Mouse (Mus musculus) neutrophil, adult 5-6 weeks (primary cell): ENCODE data around the gene Fuom. TPM values are rescaled to one million over a fixed set of nuclear protein-coding genes. Genes with fewer than 3 reads are reported as not detected.

Experiments used
- ATAC-seq: fragments of 151-379, 151-347 bp; 2 replicates; pipeline ENCODE4 v1.8.0; 2017; ENCODE audit warnings: mild to moderate bottlenecking, moderate TSS enrichment; ENCODE audit not compliant: insufficient number of reproducible peaks, poor library complexity, low FRiP score, severe bottlenecking; ENCODE audit errors: extremely low read depth
- total RNA-seq: library from RNA; stranded (forward); fragments of 200-1000 nt; gene quantifications from 2 replicates; pipeline ENCODE4 v1.2.3, GENCODE M21; 2017

The Fuom gene
- total RNA-seq, 1 experiment from 2014 or later, result 1.9 TPM

- no peak for ATAC-seq
These were observed 40.5 kb downstream of the Fuom start for GRCm38 (mm10) chr7:140061832-140062130.

DNA sequence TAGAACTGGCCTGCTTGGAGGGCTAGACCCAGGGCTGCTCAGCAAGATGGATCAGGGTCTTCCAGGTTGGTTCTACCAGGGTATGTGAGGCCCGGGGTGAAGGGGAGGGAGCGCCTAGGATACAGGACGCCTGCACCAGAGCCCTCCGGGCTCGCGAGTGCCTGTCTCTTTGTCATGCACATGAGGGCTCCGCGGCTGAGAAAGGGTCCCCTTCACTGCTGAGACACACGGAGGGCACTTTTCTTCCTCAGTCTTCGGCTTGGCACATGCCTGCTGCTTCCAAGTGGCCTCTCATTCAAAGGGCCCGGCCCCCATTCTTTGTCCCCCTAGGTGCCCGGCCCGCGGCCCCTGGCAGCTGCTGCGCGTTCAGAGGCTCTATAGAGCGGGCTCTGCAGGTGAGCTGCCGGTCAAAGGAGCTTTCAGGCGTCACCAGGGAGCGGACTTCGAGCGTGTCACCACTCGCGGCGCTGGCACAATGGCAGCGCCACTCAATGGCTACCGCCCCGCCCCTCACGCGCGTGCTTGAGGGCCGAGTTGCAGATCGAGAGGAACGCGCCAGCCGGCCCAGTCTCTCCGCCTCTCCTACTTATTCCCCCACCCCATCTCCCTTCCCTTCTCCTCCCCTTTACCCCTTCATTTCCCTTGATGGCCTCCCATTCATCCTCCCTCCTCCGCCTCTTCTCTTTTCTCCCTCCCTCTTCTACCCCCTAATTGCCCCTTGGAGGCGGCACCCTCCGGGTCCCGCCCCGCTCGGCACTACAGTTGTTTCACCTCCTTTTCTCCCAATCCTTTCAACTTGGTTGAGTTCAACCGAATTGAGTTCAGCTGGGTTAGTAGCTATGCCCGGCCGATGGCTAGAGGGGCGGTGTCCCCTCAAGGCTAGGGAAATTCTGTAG, 41.1 kb downstream of the Fuom start:
- ATAC-seq, result no peak

DNA sequence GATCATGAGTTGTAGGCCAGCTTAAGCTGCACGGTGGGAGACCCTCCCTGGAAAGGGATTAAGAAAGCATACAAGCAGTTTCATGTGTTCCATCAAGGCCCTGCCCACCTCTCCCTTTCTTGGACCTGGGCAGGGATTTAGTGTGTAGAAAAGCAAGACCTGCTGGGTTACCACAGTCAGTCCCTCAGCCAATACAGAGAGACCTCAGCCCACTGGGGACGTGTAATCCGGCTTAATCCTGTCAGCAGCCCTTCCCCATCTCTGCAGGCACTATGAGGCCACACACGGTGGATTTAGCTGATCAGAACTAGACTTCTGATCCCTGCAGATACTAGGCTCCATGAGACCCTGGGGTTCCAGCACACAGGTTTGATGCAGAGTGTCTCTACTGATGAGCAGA, 42.6 kb downstream of the Fuom start:
- no peak for ATAC-seq

GRCm38 (mm10) chr7:140058528-140058927, 43.7 kb downstream of the Fuom start:
- no peak for ATAC-seq

DNA sequence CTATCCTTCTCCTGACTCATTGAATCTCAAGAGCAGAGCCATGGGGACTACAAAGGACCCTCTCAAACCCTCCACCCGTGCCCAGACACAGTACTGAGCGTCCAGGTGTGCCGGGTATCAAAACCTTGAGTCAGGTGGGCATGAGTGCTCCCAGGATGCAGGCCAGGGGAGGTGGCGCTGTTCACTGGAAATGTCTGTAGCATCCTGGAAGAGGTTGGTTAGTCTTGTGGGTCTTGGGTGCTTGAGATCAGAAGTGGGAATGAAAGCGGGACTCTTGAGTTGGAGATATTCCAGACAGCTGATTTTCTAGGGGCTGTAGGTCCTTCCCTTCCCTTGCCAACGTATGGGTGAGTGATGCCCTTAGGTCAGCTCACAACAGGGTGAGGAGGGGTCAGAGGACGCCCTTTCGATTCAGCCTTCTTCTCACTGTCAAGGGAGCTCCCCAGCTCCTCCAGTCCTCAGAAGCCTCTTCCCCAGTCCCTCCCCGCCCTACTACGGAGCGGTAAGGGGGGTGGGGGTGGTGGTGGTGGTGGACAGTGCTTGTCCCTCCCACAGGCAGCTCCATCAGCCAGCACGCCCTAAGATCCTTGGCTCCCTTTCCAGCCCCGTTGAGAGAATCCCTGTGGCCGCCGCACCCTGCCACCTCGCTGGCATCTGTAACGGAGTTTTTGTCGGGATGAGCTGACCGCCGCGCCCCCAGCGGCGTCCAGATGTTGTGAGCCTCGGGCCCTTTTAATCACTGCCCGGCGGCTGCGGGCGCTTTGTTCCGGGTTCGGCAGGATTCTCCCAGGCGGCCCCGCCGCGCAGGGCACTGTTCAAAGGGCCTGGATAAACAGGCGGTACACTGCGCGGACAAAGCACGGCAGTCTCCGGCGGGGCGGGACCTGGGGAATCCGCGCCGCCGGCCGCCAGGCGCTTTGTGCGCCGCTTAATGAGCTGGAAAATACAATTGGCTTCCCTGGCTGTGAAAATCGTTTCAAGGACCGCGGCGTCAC, 44.5 kb downstream of the Fuom start:
- ATAC-seq, result no peak

DNA sequence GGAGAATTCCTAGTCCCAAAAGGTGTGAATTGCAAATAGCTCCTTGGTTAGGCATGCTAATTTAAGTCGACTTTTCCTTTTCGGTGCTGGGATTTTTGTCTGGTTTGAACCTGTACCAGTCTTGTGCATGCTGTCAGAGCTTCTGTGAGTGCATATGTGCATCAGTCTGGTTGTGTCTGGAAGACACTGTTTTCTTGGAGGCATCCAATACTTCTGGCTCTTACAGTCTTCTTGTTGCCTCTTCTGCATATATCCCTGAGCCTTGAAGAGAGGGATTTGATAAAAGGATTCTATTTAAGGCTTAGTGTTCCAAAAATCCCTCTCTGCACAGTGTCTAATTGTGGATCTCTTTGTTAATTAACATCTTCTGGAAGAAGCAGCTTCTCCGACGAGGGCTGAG, 48.1 kb downstream of the Fuom start:
- ATAC-seq, result no peak

- no peak for ATAC-seq
These were observed 53.0 kb downstream of the Fuom start for GRCm38 (mm10) chr7:140049115-140049689.

DNA sequence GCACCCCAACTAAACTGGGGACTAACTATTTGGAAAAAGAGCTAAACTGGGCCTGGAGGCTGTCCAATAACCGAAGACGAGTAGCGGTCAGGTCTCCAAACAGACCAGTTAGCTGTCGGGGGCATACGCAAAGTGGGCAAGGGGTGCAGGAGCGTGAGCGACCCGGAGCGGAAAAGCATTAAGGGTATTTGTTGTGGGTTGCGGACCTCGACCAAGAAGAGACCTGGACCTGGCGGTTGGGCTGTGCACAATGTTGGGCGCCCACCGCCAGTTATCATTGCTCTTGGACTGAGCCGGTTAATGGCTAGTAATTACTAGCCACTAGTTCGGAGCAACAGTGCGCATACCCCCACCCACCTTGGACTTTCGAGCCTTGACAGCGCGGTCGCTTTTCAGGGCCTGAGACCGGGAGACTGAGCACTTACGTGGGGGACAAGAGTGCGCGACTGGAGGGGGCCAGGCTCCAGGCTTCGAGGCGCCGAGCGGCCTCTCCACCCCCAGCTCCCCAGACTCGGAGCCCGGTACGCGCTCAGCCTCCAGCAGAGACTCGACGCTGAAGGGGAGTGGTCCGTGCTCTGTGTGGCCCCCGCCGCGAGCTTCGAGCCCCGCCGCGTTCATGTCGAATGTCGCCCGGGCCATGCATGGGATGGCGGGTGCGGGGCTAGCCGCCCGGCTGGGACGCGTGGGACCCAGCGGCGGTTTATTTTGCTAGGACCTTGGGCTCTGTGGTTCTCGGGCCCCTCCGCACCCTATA, 53.7 kb downstream of the Fuom start, which contains the start of gene Msx3:
Msx3 (minus strand) TSS at position 729 of the 754 bp plus-strand sequence.
- no peak for ATAC-seq

- ATAC-seq, result no peak
These were observed 54.4 kb downstream of the Fuom start for GRCm38 (mm10) chr7:140047811-140048311.

Other genes with a start within 250 kb of the Fuom start
- gene Kndc1, start 207.7 kb downstream of the Fuom start, total RNA-seq, result not detected in 2 replicates
- not detected in 2 replicates for gene Utf1, start 158.7 kb downstream of the Fuom start, total RNA-seq
- 2.2 TPM in 2 replicates for gene 6430531B16Rik, start 123.7 kb downstream of the Fuom start, total RNA-seq
- gene Adam8, start 109.9 kb downstream of the Fuom start, total RNA-seq, result 217 and 224 TPM in 2 replicates
- 22.7 and 27.9 TPM in 2 replicates for gene Zfp511, start 66.0 kb downstream of the Fuom start, total RNA-seq
- 15.6 and 16.8 TPM in 2 replicates for gene Tubgcp2, start 65.8 kb downstream of the Fuom start, total RNA-seq
- gene Msx3, start 53.4 kb downstream of the Fuom start, total RNA-seq, result not detected in 2 replicates
- not detected in 2 replicates for gene Caly, start 19.9 kb downstream of the Fuom start, total RNA-seq
- not detected in 2 replicates for gene Prap1, start 9.0 kb downstream of the Fuom start, total RNA-seq
- gene Paox, start 13.4 kb upstream of the Fuom start, total RNA-seq, result 2.2 and 4.9 TPM in 2 replicates
- 20.0 and 45.2 TPM in 2 replicates for gene Echs1, start 14.0 kb upstream of the Fuom start, total RNA-seq
- gene Mtg1, start 35.1 kb upstream of the Fuom start, total RNA-seq, result 5.0 and 13.8 TPM in 2 replicates
- not detected in 2 replicates for gene Sprn, start 52.4 kb upstream of the Fuom start, total RNA-seq
- not detected in 2 replicates for gene Olfr522, start 62.3 kb upstream of the Fuom start, total RNA-seq
- gene Olfr523, start 70.8 kb upstream of the Fuom start, total RNA-seq, result 0.23 TPM in 1 of 2 replicates, not detected in the other
- gene Olfr524, start 103.5 kb upstream of the Fuom start, total RNA-seq, result not detected in 2 replicates
- 0.47 and 1.6 TPM in 2 replicates for gene Cd163l1, start 115.8 kb upstream of the Fuom start, total RNA-seq
- gene 5830411N06Rik, start 144.8 kb upstream of the Fuom start, total RNA-seq, result 4.4 and 4.7 TPM in 2 replicates
- gene Olfr525, start 218.4 kb upstream of the Fuom start, total RNA-seq, result not detected in 2 replicates
- gene Olfr527, start 231.6 kb upstream of the Fuom start, total RNA-seq, result 0.37 TPM in 1 of 2 replicates, not detected in the other